Mouse (Mus musculus) lung, adult 18-20 months (tissue): ENCODE results near the gene Tut7.
A peak's percentile ranks its signal among the peaks of the same experiment; 100 is the strongest.
"Not testable (repeated sequence)": the region's sequence is repeated elsewhere in the genome, so short reads cannot be mapped to it uniquely, and the experiment has no call there.

Experiments
- DNase-seq, 2 experiments: peaks; one replicate each; pipeline ENCODE4 v3.0.0; 2022; ENCODE audit warnings: mixed read lengths in 2 of 2

Gene Tut7

DNA sequence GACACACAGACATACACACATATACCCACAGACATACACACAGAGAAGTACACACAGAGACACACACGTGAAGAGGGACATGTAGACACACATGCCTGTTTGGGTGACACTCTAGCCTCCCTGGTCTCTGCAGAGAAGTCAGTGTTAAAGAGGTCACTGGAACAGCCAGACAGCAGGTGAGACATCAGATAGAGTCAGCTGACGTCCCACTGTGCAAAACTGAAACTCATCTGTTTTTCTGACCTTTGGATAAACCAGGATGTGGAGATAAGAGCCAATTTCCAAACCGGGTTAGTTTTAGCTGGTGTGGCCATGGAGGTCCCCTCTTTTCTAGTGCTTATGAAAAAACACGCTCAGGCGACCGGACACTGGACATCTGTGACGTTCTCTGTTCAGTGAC, 9.5 kb upstream of the Tut7 start:
- DNase-seq = no peak

DNA sequence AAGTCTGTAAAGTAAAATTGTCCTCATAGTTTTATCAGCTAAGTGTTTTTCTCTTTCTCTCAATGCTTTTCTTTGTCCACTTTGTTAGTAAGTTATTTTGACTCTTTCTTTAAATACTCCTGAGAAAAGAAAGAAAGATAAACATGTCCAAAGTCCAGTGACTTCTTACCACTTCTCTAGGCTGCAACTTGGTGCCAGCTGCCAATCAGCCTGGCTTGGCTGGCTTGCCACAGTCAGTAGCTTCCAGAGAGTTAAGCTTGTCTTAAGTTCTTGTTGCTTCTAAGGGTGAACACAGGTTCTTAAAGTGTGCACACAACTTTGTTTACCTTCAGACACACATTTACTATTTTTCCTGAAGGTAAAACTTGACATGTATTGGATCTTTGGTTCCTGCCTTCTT, 3.0 kb upstream of the Tut7 start:
- no peak for DNase-seq

DNA sequence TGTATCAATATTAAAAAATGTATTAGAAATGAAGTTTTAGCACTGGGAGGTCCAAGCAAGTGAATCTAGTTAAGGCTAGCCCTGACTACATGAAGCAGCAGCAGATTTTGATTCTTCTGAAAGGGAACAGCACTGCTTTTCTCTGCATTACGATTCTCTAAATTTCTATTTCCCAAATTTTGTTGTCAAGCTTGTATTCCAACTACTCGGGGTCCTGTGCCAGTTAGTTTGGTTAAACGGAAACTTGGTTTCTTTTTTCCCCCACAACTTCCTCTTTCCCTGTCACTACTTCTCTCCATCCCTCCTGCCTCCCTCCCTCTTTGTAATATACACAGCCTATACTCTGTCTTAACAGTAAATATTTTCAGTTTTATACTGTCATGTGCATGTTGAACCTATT, 2.1 kb downstream of the Tut7 start:
- no peak for DNase-seq

DNA sequence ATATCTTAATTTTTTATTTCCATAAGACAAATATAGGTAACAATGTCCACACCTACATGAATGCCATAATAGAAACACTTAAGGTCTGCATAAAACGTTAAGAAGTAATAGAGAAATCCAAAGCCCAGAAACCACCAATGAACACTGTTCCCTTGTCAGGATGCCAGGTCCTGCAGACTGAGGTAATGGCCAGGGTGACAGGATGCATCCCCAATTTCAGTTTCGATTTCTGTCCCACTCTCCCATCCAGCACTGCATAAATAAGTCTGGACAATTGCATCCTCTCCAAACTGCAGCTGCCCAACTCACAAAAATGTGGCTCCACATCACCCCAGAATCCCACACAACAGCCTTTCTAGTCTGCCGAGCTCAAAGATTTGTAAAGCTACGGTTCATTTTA, 2.8 kb downstream of the Tut7 start:
- DNase-seq = peak in 1 of 2 experiments; percentile 66

DNA sequence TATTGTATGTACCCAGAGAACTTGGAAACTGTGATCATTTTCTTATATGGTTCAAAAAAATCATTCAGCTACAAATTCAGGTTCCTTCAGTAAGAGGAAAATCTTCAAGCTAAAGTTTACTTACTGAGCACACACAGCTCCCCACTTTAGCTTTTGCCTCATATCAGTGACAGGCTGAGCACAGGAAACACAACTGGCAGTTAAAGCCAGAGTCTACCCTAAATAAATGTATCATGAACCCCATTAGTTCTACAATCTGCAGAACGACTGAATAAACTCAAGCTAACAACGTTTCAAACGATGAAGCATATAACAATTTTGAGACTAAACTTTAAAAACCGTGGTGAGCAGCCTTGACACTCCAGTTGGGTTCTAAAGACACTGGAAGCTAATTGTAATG, 5.6 kb downstream of the Tut7 start:
- no peak for DNase-seq

DNA sequence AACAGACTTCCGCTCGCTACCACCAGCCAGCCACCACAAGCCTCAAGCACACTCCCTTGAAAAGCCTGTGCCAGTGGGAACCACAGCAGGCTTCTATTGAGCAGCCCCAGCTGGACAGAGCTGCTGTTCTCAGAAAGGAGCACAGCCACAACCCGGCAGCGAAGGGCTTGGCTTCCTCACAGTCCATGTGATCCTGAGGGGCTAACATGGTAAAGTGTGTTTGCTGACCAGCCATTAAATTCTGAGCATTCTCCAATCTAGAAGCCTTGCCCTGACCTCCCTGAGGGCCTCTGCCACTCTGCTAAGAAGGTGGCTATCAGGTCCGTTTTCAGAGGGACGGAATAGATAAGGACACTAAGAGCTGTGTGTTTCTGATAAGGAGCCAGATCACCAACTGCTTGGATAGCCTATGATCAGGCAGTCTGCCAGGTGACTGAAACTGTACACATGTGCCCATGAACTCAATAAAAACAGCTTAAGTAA, 8.8 kb downstream of the Tut7 start:
- no peak for DNase-seq

DNA sequence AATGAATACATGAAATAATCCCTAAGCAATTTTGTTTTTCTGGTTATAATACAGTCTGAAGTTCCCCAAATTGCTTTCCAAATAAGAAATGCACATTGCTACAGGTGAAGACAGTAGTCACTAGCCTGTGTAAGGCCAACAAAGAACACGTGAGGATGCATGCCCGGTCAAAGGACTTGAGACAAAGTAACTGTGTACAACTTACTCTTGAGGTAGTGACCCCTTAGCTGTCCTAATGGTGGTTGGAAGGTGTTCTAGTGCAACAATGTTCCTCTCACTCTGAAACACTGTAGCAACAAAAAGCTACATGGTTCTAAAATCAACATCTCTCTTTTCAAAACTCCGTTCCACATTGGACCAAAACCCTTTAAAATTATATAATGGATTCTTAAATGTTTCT, 11.4 kb downstream of the Tut7 start:
- no peak for DNase-seq

DNA sequence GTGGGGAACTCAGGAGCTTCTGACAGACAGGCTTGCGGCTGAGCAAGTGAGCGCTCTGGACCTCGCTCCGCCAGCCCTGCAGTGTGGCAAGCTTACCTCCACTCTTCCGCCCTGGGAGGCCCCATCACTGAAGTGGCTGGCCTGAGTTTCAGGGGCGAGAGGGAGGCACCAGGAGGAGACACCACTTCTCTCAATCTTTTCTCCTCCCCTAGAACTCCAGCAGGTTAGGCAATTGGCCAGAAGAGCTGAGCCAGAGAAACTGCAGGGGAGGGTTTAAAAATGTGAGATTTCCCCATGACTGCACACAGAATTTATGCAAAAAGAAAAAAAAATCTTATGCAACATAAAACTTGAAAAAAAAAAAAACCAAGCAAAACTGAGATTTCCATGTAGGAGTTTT, 21.9 kb downstream of the Tut7 start:
- peak in 1 of 2 experiments; percentile 9 for DNase-seq

DNA sequence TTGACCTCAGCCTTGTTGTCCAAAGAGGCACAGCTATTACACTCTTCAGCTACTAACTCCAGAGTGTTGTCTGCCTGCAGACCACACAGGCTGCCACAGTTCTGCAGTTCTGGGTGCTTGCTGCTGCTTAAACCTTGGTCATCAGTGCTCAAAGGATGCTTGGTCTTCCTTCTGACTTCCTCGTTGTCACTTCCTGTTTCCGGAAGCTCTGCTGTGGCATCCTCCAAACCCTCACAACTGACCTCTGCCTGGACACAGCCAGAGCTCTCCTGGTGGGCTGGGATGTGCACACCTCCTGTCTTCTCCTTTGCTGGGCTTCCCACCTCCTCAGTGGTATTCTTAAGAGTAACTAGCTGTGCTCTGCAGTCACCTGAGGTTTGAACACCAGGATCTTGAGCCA, 22.9 kb downstream of the Tut7 start:
- no peak for DNase-seq

DNA sequence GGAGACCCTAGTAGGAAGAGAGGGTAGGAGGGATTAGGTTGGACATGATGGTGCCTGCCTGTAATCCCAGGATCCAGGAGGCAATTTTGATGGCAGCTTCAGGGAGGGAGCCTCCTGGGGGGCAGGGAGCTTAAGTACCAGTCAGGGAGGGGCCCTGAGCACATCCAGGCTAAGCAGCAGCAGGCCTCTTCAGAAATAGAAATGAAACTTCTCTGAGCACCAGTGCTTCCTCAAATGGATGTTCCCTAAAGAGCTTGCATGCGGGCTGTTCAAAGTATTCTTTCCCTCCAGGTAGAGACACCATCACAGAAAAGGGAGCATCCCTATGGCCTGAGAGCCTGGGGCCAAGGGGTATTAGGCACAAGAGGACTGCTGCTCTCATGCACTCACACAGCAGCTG, 24.6 kb downstream of the Tut7 start:
- no peak for DNase-seq

DNA sequence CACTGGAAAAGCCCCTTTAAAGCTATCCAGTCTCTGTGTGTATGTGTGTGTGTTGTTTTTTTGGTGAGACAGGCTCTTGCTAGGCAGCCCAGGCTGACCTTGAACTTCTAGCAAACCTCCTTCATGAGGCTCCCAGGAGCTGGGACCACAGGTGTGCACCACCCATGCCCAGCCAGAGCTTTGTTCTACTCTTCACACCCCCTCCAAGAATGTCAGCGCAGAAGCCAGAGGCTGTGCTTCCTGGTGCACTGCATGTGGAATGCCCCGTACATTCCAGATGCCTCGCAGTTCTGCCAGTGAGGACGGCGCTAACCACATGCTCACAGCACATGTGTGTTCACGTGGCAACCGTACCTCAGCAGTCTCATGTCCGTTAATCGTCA, 26.5 kb downstream of the Tut7 start:
- DNase-seq = no peak

DNA sequence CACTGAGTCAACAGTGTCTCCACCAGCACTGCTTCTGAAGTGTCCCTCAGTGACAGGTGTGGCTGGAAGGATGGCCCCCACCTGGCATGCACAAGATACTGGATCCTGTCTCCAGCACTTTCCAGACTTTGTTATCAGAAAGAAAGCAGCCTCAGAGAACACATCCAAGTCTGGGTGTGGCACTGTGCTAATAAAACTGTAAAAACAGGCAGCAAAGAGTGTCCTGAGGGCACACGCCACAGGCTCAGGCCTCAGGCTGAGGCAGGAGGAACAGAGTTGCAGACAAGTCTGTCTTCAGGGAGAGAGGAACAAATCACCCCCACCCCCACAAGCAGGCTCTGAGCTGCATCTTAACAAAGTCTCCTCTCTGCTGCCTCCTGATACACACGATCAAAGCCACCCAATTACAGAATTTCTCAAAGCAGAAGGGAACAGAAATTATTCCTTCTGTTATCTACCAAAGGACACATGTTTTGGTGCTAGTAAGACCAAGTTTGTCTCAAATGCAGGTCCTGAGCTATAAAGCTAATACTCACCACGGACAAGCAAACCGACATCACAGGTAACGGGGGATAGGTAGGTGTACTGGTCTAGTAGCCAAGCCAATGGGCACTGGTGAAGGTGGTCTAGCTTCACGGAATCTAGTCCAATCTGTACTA, 27.0 kb downstream of the Tut7 start:
- DNase-seq = no peak

DNA sequence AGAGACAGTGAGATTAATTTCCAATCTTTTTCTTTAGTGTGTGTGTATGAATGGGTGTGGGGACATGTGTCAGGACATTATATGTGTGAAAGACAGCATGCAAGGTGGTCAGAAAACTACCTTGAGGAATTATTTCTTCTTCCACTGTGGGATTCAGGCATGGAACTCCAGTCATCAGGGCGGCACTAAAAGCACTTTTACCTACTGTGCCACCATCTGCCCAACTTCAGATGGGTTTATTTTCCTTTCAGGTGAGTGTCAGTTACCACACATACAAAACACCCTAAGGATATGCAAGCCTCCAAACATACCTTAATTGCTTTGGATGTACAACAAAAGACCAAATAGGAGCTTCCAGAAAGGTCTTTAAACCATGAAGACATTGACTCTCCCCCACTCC, 28.2 kb downstream of the Tut7 start:
- no peak for DNase-seq

DNA sequence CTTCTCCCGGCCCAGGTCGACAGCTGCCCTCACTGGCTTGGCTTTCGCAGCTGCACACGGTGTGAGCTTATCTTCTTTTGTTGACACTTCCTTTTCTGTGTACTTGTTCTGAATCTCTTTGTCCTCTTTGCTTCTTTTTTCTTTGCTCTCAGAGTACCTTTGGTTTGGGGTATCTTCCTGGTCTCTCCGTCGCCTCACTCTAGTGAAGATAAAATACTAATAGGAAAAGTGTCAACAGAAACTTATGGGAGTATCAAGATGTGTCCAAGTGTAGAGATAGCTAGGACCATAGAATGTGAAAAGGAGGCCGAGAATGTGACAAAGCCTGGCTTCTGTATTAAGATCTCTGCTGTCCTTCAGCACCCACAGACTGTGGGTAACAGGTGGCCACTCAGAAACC, 40.8 kb downstream of the Tut7 start, which contains the start of gene Gm49354:
Gene Gm49354, minus strand, starts transcription at position 101 of the 400 bp plus-strand sequence.
- no peak for DNase-seq

DNA sequence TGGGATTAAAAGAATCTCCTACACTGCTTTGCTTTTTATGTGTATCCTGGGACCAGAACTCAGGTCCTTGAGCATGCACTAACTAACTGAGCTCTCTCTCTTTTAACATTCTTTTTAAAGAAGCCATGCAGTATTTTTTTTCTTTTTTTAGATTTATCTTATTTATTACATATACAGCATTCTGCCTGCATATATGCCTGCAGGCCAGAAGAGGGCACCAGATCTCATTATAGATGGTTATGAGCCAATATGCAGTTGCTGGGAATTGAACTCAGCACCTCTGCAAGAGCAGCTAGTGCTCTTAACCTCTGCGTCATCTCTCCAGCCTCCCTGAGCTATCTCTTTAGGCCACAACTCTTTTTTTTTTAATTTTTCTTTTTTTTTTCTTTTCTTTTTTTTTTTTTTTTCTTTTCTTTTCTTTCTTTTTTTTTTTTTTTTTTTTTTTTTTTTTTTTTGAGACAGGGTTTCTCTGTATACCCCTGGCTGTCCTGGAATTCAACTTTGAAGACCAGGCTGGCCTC, 43.1 kb downstream of the Tut7 start:
- not testable (repeated sequence) for DNase-seq

DNA sequence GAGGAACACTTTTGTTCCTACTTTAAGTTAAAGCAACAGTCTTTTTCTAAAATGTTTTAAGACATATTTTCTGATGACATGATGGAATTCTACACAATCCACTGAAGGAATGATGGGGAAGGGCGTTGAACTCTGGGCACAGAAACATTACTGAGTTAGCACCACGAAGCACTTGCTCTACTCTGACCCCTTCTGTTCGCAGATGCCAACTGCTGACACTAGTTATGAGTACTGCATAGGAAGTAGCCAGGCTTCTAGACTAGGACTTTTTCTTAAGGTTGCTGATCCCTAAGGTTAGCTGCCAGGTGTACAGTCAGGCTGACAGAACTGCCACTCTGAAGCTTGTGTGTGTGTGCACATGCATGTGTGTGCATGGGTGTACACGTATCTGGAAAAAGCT, 43.7 kb downstream of the Tut7 start:
- DNase-seq = no peak

DNA sequence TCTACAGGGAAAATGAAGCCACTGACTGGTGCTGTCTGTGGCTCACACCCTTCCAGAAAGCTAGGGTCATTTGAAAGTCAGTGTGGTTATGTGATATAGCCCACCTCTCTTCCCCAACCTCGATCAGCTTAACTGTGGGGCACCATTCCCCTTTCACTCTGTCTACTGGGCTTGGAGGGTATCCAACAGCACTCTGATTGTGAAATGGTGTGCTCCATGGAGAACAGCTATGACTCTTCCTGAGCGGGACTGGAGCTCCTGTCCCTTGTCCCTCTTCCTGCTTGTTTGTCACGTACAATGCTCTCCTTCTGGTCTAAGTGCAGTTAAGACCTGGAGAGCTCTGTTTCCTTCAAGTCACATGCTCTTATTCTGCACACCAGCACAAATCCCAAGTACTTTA, 47.8 kb downstream of the Tut7 start:
- DNase-seq = peak; percentile 19 to 52

DNA sequence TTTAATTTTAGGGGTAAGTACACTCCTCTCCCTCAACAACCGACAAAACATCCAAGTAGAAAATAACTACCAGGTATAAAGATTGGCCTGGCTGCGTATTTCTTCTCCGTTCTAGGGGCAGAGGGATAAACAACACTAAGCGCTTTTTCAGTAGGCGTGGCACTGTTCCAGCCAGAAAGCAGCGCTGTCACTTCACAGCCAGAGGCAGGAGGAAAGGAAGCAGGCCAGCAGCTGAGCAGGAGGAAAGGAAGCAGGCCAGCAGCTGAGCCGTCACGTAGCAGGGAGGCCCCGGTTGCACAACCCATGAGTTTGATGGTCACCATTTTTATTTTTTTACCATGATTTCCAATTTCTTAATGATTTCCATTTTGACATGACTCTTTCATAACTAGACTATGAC, 51.7 kb downstream of the Tut7 start:
- DNase-seq = peak; percentile 77 to 82

DNA sequence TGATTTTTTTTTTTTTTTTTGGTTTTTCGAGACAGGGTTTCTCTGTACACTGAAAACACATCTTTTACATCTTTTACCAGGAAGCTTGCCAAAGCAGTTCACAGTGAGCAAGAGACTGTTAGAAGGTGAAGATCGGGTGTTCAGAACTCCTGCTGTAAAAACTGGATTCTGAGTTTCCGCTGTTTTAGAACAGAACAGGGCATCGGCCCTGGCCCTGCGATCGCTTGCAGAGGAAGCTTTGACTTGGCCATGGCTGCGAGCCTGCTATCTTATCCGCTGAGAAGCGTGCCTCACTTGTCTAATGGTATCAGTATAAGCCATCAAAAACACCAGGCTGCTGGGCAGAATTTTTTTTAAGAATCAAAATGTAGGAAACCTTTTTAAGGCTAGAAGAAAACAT, 52.1 kb downstream of the Tut7 start:
- peak in 1 of 2 experiments; percentile 10 for DNase-seq

DNA sequence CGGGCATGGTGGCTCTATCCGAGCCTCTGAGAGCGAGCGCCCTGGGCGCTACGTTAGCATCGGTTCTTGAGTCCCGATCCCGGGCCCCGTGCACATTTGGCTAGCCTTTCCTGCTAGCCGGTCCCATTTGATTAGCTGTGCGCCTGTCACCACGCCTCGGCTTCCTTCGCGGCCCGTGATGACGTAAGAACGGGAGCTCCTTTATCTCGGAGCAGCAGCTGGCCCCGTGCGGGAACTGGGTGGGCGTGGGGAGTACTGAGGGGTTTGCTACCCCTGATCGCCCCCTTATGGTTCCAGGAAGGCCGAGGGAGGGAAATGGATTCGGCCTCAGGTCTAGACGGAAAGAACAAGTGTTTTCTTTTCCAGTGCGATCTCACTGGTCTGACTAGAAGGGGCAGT, 52.8 kb downstream of the Tut7 start:
- peak; percentile 85 to 89 for DNase-seq

DNA sequence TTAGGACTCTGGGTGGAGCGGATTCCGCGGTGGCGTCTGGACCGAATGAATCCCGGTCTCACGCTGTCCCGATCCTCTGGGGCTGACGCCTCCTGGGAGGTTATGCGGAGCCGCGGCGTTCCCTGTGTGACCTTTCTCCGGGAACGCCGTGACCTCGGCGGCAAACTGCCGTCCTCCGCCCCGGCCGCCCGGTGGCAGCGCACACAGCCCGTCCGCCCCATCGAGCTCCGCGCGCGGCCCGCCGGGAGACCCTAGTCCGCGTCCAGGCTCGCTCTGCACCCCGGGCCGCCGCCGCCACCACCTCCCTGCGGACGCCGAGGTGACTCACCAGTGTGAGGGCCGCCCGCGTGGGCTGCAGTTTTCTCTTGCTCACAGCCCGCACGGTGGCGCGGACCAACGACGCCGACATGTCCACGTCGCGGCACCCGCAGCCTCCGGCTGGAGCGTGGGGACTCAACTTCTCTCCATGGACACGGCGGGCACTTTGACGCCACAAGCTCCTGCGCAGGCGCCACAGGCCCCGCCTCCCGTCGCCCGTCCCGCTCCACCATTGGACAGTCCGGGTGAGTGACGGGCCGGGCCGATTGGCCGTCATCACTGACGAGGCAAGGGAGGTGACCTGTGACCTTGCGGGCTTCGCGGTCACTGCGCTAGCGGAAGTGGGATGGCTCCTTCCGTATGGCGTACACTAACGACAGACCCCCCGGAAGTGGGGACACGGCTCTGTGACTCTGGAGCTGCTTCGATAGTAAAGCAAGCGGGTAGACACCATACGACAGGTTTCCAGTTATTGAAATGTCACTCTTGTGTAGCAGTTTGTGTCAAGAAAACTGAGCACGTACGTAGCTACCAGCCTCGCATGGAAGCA, 53.4 kb downstream of the Tut7 start, which contains the start of gene Isca1:
Gene Isca1, minus strand, starts transcription at position 515 of the 868 bp plus-strand sequence.
- DNase-seq = peak; percentile 99

DNA sequence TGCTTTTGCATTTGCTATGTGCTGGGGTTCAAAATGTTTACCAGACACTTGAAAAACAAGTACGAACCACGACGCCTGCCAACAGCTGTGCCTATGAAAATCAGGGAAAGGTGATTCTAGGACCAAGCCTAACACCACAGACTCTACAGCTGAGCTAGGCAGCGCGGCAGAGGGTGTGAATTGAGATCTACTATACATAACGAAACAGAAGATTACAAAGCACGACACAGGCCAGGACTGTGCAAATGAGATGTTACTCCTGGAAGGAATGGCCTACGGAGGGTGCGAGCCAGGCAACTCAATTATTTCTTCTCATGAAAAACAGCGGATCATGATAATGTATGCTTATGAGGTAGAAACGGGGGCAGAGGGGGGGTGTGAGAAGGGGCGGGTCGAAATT, 54.4 kb downstream of the Tut7 start:
- peak; percentile 29 to 32 for DNase-seq

DNA sequence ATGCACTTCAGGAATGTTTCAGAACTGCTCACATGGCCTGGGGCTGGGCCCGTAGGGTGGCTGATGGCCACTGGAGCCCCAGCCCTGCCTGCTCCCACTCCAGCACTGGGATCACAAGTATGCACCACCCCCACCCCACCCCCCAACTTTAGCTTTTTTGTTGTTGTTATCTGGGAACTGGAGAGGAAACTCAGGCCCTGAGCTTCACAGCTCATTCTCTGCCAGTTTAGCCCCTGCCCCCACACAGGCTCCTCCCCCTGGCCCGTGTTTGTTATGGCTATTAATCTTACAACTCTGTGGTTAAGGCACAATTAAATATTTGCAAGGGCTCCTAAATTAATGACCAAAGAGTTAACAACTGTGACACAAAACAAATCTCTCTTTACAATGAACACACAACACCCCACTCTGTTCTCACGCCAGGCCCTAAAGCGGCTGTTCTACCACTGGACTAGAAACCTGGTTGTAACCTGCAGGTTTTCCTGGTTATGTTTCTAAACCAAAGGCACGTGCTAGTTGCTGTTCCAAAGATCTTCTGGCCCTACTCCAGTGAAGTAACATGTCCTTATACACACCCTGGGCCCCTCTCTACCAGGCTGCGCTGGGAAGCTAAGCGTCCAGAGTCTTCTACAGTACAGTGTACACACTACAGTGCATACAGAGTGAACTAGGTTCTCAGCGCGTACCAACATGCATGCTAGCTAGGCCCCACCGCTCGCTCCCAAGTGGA, 56.0 kb downstream of the Tut7 start:
- peak; percentile 14 to 27 for DNase-seq
